Mouse (Mus musculus) small intestine, adult 2 months (tissue): ENCODE measurements at regions not wholly inside any gene's neighbourhood (a gene's known extent, or its start where the extent isn't known, plus 50 kb on each side); places are given as distances from the start of the nearest gene placed in this dataset.

ENCODE experiments used
- H3K27ac ChIP-seq: fragments of 200-500 bp; 2 replicates; pipeline ENCODE4 v1.5.1; 2012; ENCODE audit warnings: low read depth, low read length, control low read depth, inconsistent platforms; ENCODE audit not compliant: insufficient read depth
- H3K27me3 ChIP-seq: fragments of 200-500 bp; 2 replicates; pipeline ENCODE4 v1.6.1; 2012; ENCODE audit warnings: mild to moderate bottlenecking, moderate library complexity, low read length, inconsistent platforms; ENCODE audit not compliant: control insufficient read depth, insufficient read depth
- H3K36me3 ChIP-seq: fragments of 200-500 bp; 2 replicates; pipeline ENCODE4 v1.6.1; 2012; ENCODE audit warnings: mild to moderate bottlenecking, low read length, control low read depth, inconsistent platforms; ENCODE audit not compliant: control insufficient read depth, insufficient read depth
- H3K4me1 ChIP-seq: fragments of 200-500 bp; 2 replicates; pipeline ENCODE4 v1.6.1; 2012; ENCODE audit warnings: low read length, inconsistent platforms, mixed read lengths; ENCODE audit not compliant: control insufficient read depth, insufficient read depth, insufficient read length
- H3K4me3 ChIP-seq: fragments of 200-500 bp; 2 replicates; pipeline ENCODE4 v1.5.1; 2012; ENCODE audit warnings: low read depth, mild to moderate bottlenecking, control low read depth, inconsistent platforms, low read length, moderate library complexity
- CTCF ChIP-seq: fragments of 200-500 bp; IDR thresholded peaks from 2 replicates; pipeline ENCODE4 v1.5.1; 2012; ENCODE audit warnings: low read depth, mild to moderate bottlenecking, control low read depth, inconsistent platforms, low read length, moderate library complexity, mixed read lengths; ENCODE audit not compliant: insufficient replicate concordance, insufficient read length; ENCODE audit errors: extremely low read depth
- POLR2A ChIP-seq: fragments of 200-500 bp; IDR thresholded peaks from 2 replicates; pipeline ENCODE4 v1.6.1; 2012; ENCODE audit warnings: low read depth, mild to moderate bottlenecking, control low read depth, inconsistent platforms, low read length, moderate library complexity
- WGBS: fragments of 180-500 bp; shearing (Covaris S2); methylation state at CpG from one replicate; pipeline ENCODE4 v1.1.7; 2018; 5-methylcytosine and 5-hydroxymethylcytosine counted together

GRCm38 (mm10) chr13:102504157-102504947 is 189.0 kb upstream of the Cd180 start:
- TF ChIP-seq POLR2A (no peak), CTCF (no peak)

GRCm38 (mm10) chr13:102507226-102507625 is 186.1 kb upstream of the Cd180 start:
- TF ChIP-seq POLR2A (no peak), CTCF (no peak)
- no peaks in the 10 kb centered on the region for H3K27me3 ChIP-seq
- no peaks in the 10 kb centered on the region for H3K4me1 ChIP-seq
- 100% methylated on average over 1 of the region's 1 CpGs for WGBS
- H3K4me3 ChIP-seq, result no peak overlapping the region
- no peaks in the 10 kb centered on the region for H3K36me3 ChIP-seq
- no peak overlapping the region for H3K27ac ChIP-seq

More at GRCm38 (mm10) chr13:102504157-102504947, 189.0 kb upstream of the Cd180 start:
- no peaks in the 10 kb centered on the region for H3K27me3 ChIP-seq
- no peaks in the 10 kb centered on the region for H3K36me3 ChIP-seq
- no peak overlapping the region for H3K27ac ChIP-seq
- H3K4me1 ChIP-seq, result no peaks in the 10 kb centered on the region
- H3K4me3 ChIP-seq, result no peak overlapping the region
- WGBS, result 58% methylated on average over 10 of the region's 10 CpGs

- Histone ChIP-seq H3K36me3 (no peaks in the 10 kb centered on the region), H3K4me3 (no peak overlapping the region)
- TF ChIP-seq POLR2A (no peak), CTCF (no peak)
Measured at GRCm38 (mm10) chr13:102507916-102508315, 185.4 kb upstream of the Cd180 start.

GRCm38 (mm10) chr13:102510733-102511279 is 182.6 kb upstream of the Cd180 start:
- H3K4me3 ChIP-seq, result no peak overlapping the region
- H3K4me1 ChIP-seq, result no peaks in the 10 kb centered on the region
- TF ChIP-seq POLR2A, result no peak
- no peak for TF ChIP-seq CTCF
- H3K27ac ChIP-seq, result no peak overlapping the region
- WGBS, result 76% methylated on average over 1 of the region's 1 CpGs
- no peaks in the 10 kb centered on the region for H3K27me3 ChIP-seq
- H3K36me3 ChIP-seq, result no peaks in the 10 kb centered on the region

More at GRCm38 (mm10) chr13:102507916-102508315, 185.4 kb upstream of the Cd180 start:
- Histone ChIP-seq H3K27ac (no peak overlapping the region), H3K4me1 (no peaks in the 10 kb centered on the region), H3K27me3 (no peaks in the 10 kb centered on the region)

- TF ChIP-seq POLR2A, result no peak
- no peak for TF ChIP-seq CTCF
- H3K4me1 ChIP-seq, result no peaks in the 10 kb centered on the region
- no peak overlapping the region for H3K4me3 ChIP-seq
- no peak overlapping the region for H3K27ac ChIP-seq
- no peaks in the 10 kb centered on the region for H3K36me3 ChIP-seq
- no peaks in the 10 kb centered on the region for H3K27me3 ChIP-seq
- 90% methylated on average over 5 of the region's 5 CpGs for WGBS
Measured at GRCm38 (mm10) chr13:102518169-102518882, 175.0 kb upstream of the Cd180 start.

GRCm38 (mm10) chr13:102521427-102521826 is 171.9 kb upstream of the Cd180 start:
- 26% methylated on average over 1 of the region's 1 CpGs for WGBS
- Histone ChIP-seq H3K27ac (no peak overlapping the region), H3K4me3 (no peak overlapping the region), H3K36me3 (no peaks in the 10 kb centered on the region), H3K27me3 (no peaks in the 10 kb centered on the region), H3K4me1 (no peaks in the 10 kb centered on the region)
- no peak for TF ChIP-seq POLR2A
- no peak for TF ChIP-seq CTCF

- 89% methylated on average over 1 of the region's 1 CpGs for WGBS
Measured at GRCm38 (mm10) chr13:102522080-102522479, 171.3 kb upstream of the Cd180 start.

More at GRCm38 (mm10) chr13:102522080-102522479, 171.3 kb upstream of the Cd180 start:
- Histone ChIP-seq H3K36me3 (no peaks in the 10 kb centered on the region), H3K4me3 (no peak overlapping the region), H3K27ac (no peak overlapping the region), H3K27me3 (no peaks in the 10 kb centered on the region), H3K4me1 (no peaks in the 10 kb centered on the region)
- TF ChIP-seq POLR2A (no peak), CTCF (no peak)
